Mouse (Mus musculus): ENCODE measurements at regions not wholly inside any gene's neighbourhood (a gene's known extent, or its start where the extent isn't known, plus 50 kb on each side); places are given as distances from the start of the nearest gene placed in this dataset.

DNA sequence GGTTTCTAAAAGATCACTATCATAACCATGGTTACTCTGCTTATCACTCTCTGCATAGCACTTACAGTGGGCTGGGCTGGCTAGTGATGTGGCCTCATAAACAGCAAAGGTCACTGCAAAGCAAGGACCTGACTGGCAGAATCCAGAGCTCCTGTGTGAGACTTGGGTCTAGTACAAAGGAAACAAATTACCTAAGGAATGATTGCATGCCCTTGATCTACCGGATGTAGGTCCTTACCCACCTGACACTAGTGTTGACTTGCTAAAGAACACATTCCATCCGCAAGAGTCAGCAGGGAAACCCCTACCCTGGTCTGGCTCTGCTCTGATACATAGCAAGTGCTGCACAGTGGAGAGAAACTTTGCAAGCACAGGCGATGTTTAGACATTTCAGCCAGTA lies 297.0 kb upstream of the Jag1 start:
- H3K27me3 ChIP-seq (replicated peaks), result no peaks in the 10 kb centered on the region
- peak; percentile 55; the same call in 1 of the 2 replicates for ATAC-seq (ENCODE audit: insufficient number of reproducible peaks, low FRiP score)

DNA sequence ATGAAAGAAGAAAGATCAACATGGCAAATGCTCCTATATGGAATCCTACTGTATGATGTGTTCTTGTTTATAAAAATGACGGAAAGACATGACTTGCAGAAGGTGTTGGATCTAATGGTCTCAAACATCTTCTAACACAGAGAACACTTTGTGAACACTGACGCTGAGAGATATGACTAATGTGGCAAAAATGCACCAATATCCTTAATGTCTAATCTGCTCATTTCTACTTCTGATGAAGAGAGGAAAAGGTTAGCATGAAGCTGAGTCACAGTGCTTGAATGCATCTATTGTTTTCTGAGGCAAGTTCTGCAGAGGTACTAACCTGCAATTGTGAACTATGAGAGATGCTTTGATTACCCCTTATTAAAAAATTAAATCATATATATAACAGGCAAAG lies 293.2 kb upstream of the Jag1 start:
- H3K27me3 ChIP-seq (replicated peaks), result no peaks in the 10 kb centered on the region
- H3K4me3 ChIP-seq, result no peak overlapping the region
- H3K4me1 ChIP-seq (replicated peaks), result peaks cover 12% of the 10 kb centered on the region; the same call in 1 of the 2 replicates
- H3K36me3 ChIP-seq, result no peaks in the 10 kb centered on the region
- no peak overlapping the region for H3K27ac ChIP-seq (ENCODE audit: poor library complexity, severe bottlenecking)
- 62% methylated on average over 2 of the region's 2 CpGs for WGBS
- no peak overlapping the region for H3K9ac ChIP-seq
- no peak overlapping the region for H3K4me2 ChIP-seq
- no peaks in the 10 kb centered on the region for H3K9me3 ChIP-seq (replicated peaks)
- no peak for ATAC-seq (ENCODE audit: insufficient number of reproducible peaks, low FRiP score)

More for the DNA sequence above, 297.0 kb upstream of the Jag1 start:
- Histone ChIP-seq H3K4me2 (no peak overlapping the region), H3K9me3 (replicated peaks) (no peaks in the 10 kb centered on the region), H3K4me1 (replicated peaks) (peaks cover 10% of the 10 kb centered on the region; the same call in 1 of the 2 replicates), H3K36me3 (no peaks in the 10 kb centered on the region), H3K4me3 (no peak overlapping the region), H3K9ac (no peak overlapping the region), H3K27ac (ENCODE audit: poor library complexity, severe bottlenecking) (no peak overlapping the region)
- WGBS, result 26% methylated on average over 3 of the region's 3 CpGs

- 84% methylated on average over 2 of the region's 2 CpGs for WGBS
- Histone ChIP-seq H3K36me3 (no peaks in the 10 kb centered on the region), H3K27ac (ENCODE audit: poor library complexity, severe bottlenecking) (no peak overlapping the region), H3K4me1 (replicated peaks) (peaks cover 4% of the 10 kb centered on the region; the same call in 1 of the 2 replicates), H3K4me2 (no peak overlapping the region), H3K27me3 (replicated peaks) (no peaks in the 10 kb centered on the region), H3K4me3 (no peak overlapping the region), H3K9ac (no peak overlapping the region), H3K9me3 (replicated peaks) (no peaks in the 10 kb centered on the region)
- ATAC-seq (ENCODE audit: insufficient number of reproducible peaks, low FRiP score), result no peak
Measured at GRCm38 (mm10) chr2:137408294-137408693, 291.9 kb upstream of the Jag1 start.

- Histone ChIP-seq H3K9me3 (replicated peaks) (0 out of 2 replicates have a peak, but pooled peaks cover 6% of the 10 kb centered on the region), H3K27ac (ENCODE audit: poor library complexity, severe bottlenecking) (no peak overlapping the region), H3K4me3 (no peak overlapping the region), H3K4me2 (no peak overlapping the region), H3K36me3 (no peaks in the 10 kb centered on the region), H3K27me3 (replicated peaks) (no peaks in the 10 kb centered on the region), H3K9ac (no peak overlapping the region), H3K4me1 (replicated peaks) (no peaks in the 10 kb centered on the region)
- 78% methylated on average over 4 of the region's 4 CpGs for WGBS
- ATAC-seq (ENCODE audit: insufficient number of reproducible peaks, low FRiP score), result no peak
Measured at GRCm38 (mm10) chr2:137393486-137393885, 277.0 kb upstream of the Jag1 start.

DNA sequence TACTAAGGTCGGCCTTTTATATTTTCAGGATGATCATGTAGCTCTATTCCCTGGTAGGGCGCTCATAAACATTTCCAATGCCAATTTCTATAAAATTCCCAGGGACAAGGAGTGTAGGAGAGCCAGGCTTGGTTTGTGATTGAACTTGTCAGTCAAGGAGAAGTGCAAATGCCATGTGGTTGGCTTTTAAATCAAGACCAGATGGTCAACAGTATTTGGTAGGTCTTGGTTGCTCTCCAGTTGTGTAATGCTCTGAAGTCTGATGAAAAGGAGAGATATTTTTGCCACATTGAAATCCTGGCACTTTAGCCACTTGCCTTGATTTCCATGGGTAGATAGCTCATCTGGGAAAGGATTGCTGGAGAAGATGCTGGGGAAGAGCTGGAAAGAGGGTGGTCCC lies 263.4 kb upstream of the Jag1 start:
- 77% methylated on average over 2 of the region's 2 CpGs for WGBS
- Histone ChIP-seq H3K27me3 (replicated peaks) (no peaks in the 10 kb centered on the region), H3K9ac (no peak overlapping the region), H3K36me3 (no peaks in the 10 kb centered on the region), H3K4me2 (no peak overlapping the region), H3K9me3 (replicated peaks) (no peaks in the 10 kb centered on the region), H3K4me3 (no peak overlapping the region), H3K27ac (ENCODE audit: poor library complexity, severe bottlenecking) (no peak overlapping the region), H3K4me1 (replicated peaks) (no peaks in the 10 kb centered on the region)
- no peak for ATAC-seq (ENCODE audit: insufficient number of reproducible peaks, low FRiP score)

- ATAC-seq (ENCODE audit: insufficient number of reproducible peaks, low FRiP score), result no peak
- Histone ChIP-seq H3K27ac (ENCODE audit: poor library complexity, severe bottlenecking) (no peak overlapping the region), H3K4me2 (no peak overlapping the region), H3K27me3 (replicated peaks) (no peaks in the 10 kb centered on the region), H3K4me3 (no peak overlapping the region), H3K4me1 (replicated peaks) (no peaks in the 10 kb centered on the region), H3K36me3 (no peaks in the 10 kb centered on the region), H3K9me3 (replicated peaks) (no peaks in the 10 kb centered on the region), H3K9ac (no peak overlapping the region)
- WGBS, result 83% methylated on average over 5 of the region's 5 CpGs
Measured at GRCm38 (mm10) chr2:137375346-137375745, 258.9 kb upstream of the Jag1 start.

- H3K4me1 ChIP-seq (replicated peaks), result no peaks in the 10 kb centered on the region
- WGBS, result 61% methylated on average over 2 of the region's 2 CpGs
- no peaks in the 10 kb centered on the region for H3K27me3 ChIP-seq (replicated peaks)
- no peaks in the 10 kb centered on the region for H3K36me3 ChIP-seq
- no peak overlapping the region for H3K4me3 ChIP-seq
- H3K9ac ChIP-seq, result no peak overlapping the region
- no peak for ATAC-seq (ENCODE audit: insufficient number of reproducible peaks, low FRiP score)
- H3K4me2 ChIP-seq, result no peak overlapping the region
- no peak overlapping the region for H3K27ac ChIP-seq (ENCODE audit: poor library complexity, severe bottlenecking)
- no peaks in the 10 kb centered on the region for H3K9me3 ChIP-seq (replicated peaks)
Measured at GRCm38 (mm10) chr2:137371062-137371461, 254.6 kb upstream of the Jag1 start.

- ATAC-seq (ENCODE audit: insufficient number of reproducible peaks, low FRiP score), result no peak
- H3K4me1 ChIP-seq (replicated peaks), result no peaks in the 10 kb centered on the region
- no peaks in the 10 kb centered on the region for H3K9me3 ChIP-seq (replicated peaks)
- WGBS, result 84% methylated on average over 2 of the region's 2 CpGs
- no peak overlapping the region for H3K4me2 ChIP-seq
- H3K36me3 ChIP-seq, result no peaks in the 10 kb centered on the region
- no peak overlapping the region for H3K27ac ChIP-seq (ENCODE audit: poor library complexity, severe bottlenecking)
- H3K9ac ChIP-seq, result no peak overlapping the region
- H3K4me3 ChIP-seq, result no peak overlapping the region
- H3K27me3 ChIP-seq (replicated peaks), result no peaks in the 10 kb centered on the region
Measured at GRCm38 (mm10) chr2:137363006-137363405, 246.6 kb upstream of the Jag1 start.

GRCm38 (mm10) chr2:137357181-137357738 lies 240.8 kb upstream of the Jag1 start:
- Histone ChIP-seq H3K4me1 (replicated peaks) (no peaks in the 10 kb centered on the region), H3K4me3 (no peak overlapping the region; the same call in 1 of the 2 replicates), H3K27ac (ENCODE audit: poor library complexity, severe bottlenecking) (peak overlapping the region; percentile 38; the same call in 1 of the 2 replicates), H3K4me2 (peak overlapping the region; percentile 20; the same call in 1 of the 2 replicates), H3K9ac (no peak overlapping the region), H3K27me3 (replicated peaks) (no peaks in the 10 kb centered on the region), H3K36me3 (no peaks in the 10 kb centered on the region), H3K9me3 (replicated peaks) (no peaks in the 10 kb centered on the region)
- no peak for ATAC-seq (ENCODE audit: insufficient number of reproducible peaks, low FRiP score)
- WGBS, result 56% methylated on average over 13 of the region's 13 CpGs

GRCm38 (mm10) chr2:137343736-137344135 lies 227.3 kb upstream of the Jag1 start:
- no peak for ATAC-seq (ENCODE audit: insufficient number of reproducible peaks, low FRiP score)
- 75% methylated on average over 2 of the region's 2 CpGs for WGBS
- no peaks in the 10 kb centered on the region for H3K9me3 ChIP-seq (replicated peaks)

GRCm38 (mm10) chr2:137329995-137330394 lies 213.6 kb upstream of the Jag1 start:
- H3K4me2 ChIP-seq, result no peak overlapping the region
- H3K4me1 ChIP-seq (replicated peaks), result no peaks in the 10 kb centered on the region
- H3K4me3 ChIP-seq, result no peak overlapping the region
- H3K9ac ChIP-seq, result no peak overlapping the region
- no peaks in the 10 kb centered on the region for H3K36me3 ChIP-seq
- no peak overlapping the region for H3K27ac ChIP-seq (ENCODE audit: poor library complexity, severe bottlenecking)
- 88% methylated on average over 8 of the region's 8 CpGs for WGBS
- no peaks in the 10 kb centered on the region for H3K9me3 ChIP-seq (replicated peaks)
- no peak for ATAC-seq (ENCODE audit: insufficient number of reproducible peaks, low FRiP score)
- H3K27me3 ChIP-seq (replicated peaks), result no peaks in the 10 kb centered on the region

More at GRCm38 (mm10) chr2:137343736-137344135, 227.3 kb upstream of the Jag1 start:
- H3K9ac ChIP-seq, result no peak overlapping the region
- H3K4me1 ChIP-seq (replicated peaks), result no peaks in the 10 kb centered on the region
- H3K36me3 ChIP-seq, result no peaks in the 10 kb centered on the region
- H3K4me3 ChIP-seq, result no peak overlapping the region
- no peak overlapping the region for H3K4me2 ChIP-seq
- H3K27me3 ChIP-seq (replicated peaks), result no peaks in the 10 kb centered on the region
- H3K27ac ChIP-seq (ENCODE audit: poor library complexity, severe bottlenecking), result no peak overlapping the region

- no peak overlapping the region for H3K9ac ChIP-seq
- 38% methylated on average over 5 of the region's 5 CpGs for WGBS
- no peaks in the 10 kb centered on the region for H3K27me3 ChIP-seq (replicated peaks)
- H3K4me1 ChIP-seq (replicated peaks), result no peaks in the 10 kb centered on the region
- no peak overlapping the region for H3K4me3 ChIP-seq
- no peak overlapping the region for H3K27ac ChIP-seq (ENCODE audit: poor library complexity, severe bottlenecking)
- no peak for ATAC-seq (ENCODE audit: insufficient number of reproducible peaks, low FRiP score)
- no peaks in the 10 kb centered on the region for H3K36me3 ChIP-seq
- H3K9me3 ChIP-seq (replicated peaks), result no peaks in the 10 kb centered on the region
- H3K4me2 ChIP-seq, result no peak overlapping the region
Measured at GRCm38 (mm10) chr2:137323445-137323844, 207.0 kb upstream of the Jag1 start.

All from heart, embryonic 12.5 days (tissue).